12 mouse cellular contexts compared by ENCODE assay signal in the genomic region with DNA sequence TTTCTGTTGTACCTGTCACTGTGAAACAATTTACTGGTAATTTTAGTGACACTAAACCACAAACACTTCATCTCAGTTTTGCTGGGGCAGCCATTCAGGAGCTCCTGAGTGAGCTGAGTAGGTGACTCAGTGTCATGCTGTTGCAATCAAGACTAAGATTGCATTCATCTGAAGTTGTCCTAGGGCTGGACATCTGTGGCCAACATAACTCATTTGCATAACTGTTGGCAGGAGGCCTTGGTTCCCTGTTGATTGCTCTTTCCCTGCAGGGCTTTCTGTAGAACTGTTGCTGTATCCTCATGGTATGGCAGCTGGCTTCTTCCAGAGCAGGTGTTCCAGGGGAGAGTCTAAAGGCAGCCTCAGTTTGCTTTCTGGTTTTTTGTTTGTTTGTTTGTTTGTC. TPM values are rescaled to one million over a fixed set of nuclear protein-coding genes. Genes with fewer than 3 reads are reported as not detected.
DNase-seq lines count a peak whose midpoint lies in the region; ATAC-seq and TF ChIP-seq lines count a peak whose summit lies in the region.
"Had no signal": no experiment of that assay in that cellular context is flagged by ENCODE, and none has a peak within 500 bp of the region (broad histone marks: within the 10 kb centered on the region; RNA-seq: fewer than 3 reads in every experiment).

No protein-coding gene starts in this region.

- no peaks in the 10 kb centered on the region for H3K27me3 ChIP-seq in midbrain, postnatal 0 days (ENCODE audit: insufficient read depth, low read length)
- H3K27me3 ChIP-seq in midbrain, embryonic 13.5 days: no peaks in the 10 kb centered on the region
- no peaks in the 10 kb centered on the region for H3K27me3 ChIP-seq in stomach, postnatal 0 days (ENCODE audit: control insufficient read depth, insufficient read depth, low read length)
- no peaks in the 10 kb centered on the region for H3K27me3 ChIP-seq in kidney, embryonic 15.5 days
- H3K27me3 ChIP-seq: neural tube, embryonic 13.5 days; stomach, embryonic 15.5 days had no signal

- H3K9me3 ChIP-seq in midbrain, postnatal 0 days (ENCODE audit: low read length): no peaks in the 10 kb centered on the region
- H3K9me3 ChIP-seq in midbrain, embryonic 13.5 days: no peaks in the 10 kb centered on the region
- no peaks in the 10 kb centered on the region for H3K9me3 ChIP-seq in stomach, postnatal 0 days (ENCODE audit: control insufficient read depth, low read length)
- H3K9me3 ChIP-seq in kidney, embryonic 15.5 days (replicated peaks): no peaks in the 10 kb centered on the region
- H3K9me3 ChIP-seq: neural tube, embryonic 13.5 days; stomach, embryonic 15.5 days had no signal

- TF ChIP-seq CTCF in midbrain, postnatal 0 days (IDR thresholded peaks at IDR 0.05): no peak
- TF ChIP-seq CTCF in stomach, postnatal 0 days (IDR thresholded peaks at IDR 0.05; ENCODE audit: low read depth): no peak

- H3K27ac ChIP-seq in midbrain, postnatal 0 days (ENCODE audit: low read depth, low read length): no peak overlapping the region
- H3K27ac ChIP-seq in midbrain, embryonic 13.5 days: no peak overlapping the region
- H3K27ac ChIP-seq in stomach, postnatal 0 days (replicated peaks): no peak overlapping the region
- no peak overlapping the region for H3K27ac ChIP-seq in kidney, embryonic 15.5 days
- H3K27ac ChIP-seq: liver, embryonic 14.5 days; neural tube, embryonic 13.5 days; stomach, embryonic 15.5 days had no signal

- TF ChIP-seq EP300 in stomach, postnatal 0 days (optimal IDR thresholded peaks at IDR 0.05): no peak

- H3K4me2 ChIP-seq in midbrain, postnatal 0 days (ENCODE audit: low read depth, low read length, poor library complexity, severe bottlenecking): no peak overlapping the region
- no peak overlapping the region for H3K4me2 ChIP-seq in midbrain, embryonic 13.5 days (replicated peaks)
- H3K4me2 ChIP-seq in stomach, postnatal 0 days (replicated peaks; ENCODE audit: low read depth): no peak overlapping the region
- no peak overlapping the region for H3K4me2 ChIP-seq in kidney, embryonic 15.5 days
- H3K4me2 ChIP-seq: neural tube, embryonic 13.5 days; stomach, embryonic 15.5 days had no signal

- H3K4me3 ChIP-seq in midbrain, postnatal 0 days (ENCODE audit: low read depth, low read length): no peak overlapping the region
- no peak overlapping the region for H3K4me3 ChIP-seq in midbrain, embryonic 13.5 days (replicated peaks)
- no peak overlapping the region for H3K4me3 ChIP-seq in stomach, postnatal 0 days (ENCODE audit: low read depth, low read length)
- H3K4me3 ChIP-seq in kidney, embryonic 15.5 days (replicated peaks): no peak overlapping the region
- H3K4me3 ChIP-seq: neural tube, embryonic 13.5 days; stomach, embryonic 15.5 days had no signal

- H3K4me1 ChIP-seq in midbrain, postnatal 0 days (ENCODE audit: insufficient read depth, low read length): no peaks in the 10 kb centered on the region
- peaks cover 4% of the 10 kb centered on the region; the same call in 1 of the 2 replicates for H3K4me1 ChIP-seq in midbrain, embryonic 13.5 days (replicated peaks)
- H3K4me1 ChIP-seq in stomach, postnatal 0 days (replicated peaks; ENCODE audit: control insufficient read depth, insufficient read depth): no peaks in the 10 kb centered on the region
- no peaks in the 10 kb centered on the region for H3K4me1 ChIP-seq in kidney, embryonic 15.5 days
- H3K4me1 ChIP-seq: neural tube, embryonic 13.5 days had no signal

- ATAC-seq in midbrain, postnatal 0 days (ENCODE audit: low FRiP score): no peak
- no peak for ATAC-seq in midbrain, embryonic 13.5 days
- peak; percentile 46; the same call in 1 of the 2 replicates for ATAC-seq in stomach, postnatal 0 days (ENCODE audit: low FRiP score, low TSS enrichment)
- ATAC-seq in kidney, embryonic 15.5 days (replicated peaks; ENCODE audit: low FRiP score): no peak

- no peak overlapping the region for H3K9ac ChIP-seq in midbrain, postnatal 0 days (replicated peaks; ENCODE audit: low read length, poor library complexity, severe bottlenecking)
- no peak overlapping the region for H3K9ac ChIP-seq in midbrain, embryonic 13.5 days (replicated peaks)
- H3K9ac ChIP-seq in stomach, postnatal 0 days (ENCODE audit: low read length): no peak overlapping the region
- no peak overlapping the region for H3K9ac ChIP-seq in kidney, embryonic 15.5 days
- H3K9ac ChIP-seq: liver, embryonic 14.5 days; neural tube, embryonic 13.5 days; stomach, embryonic 15.5 days had no signal

- H3K36me3 ChIP-seq in midbrain, postnatal 0 days (ENCODE audit: insufficient read depth, low read length): no peaks in the 10 kb centered on the region
- H3K36me3 ChIP-seq in midbrain, embryonic 13.5 days: no peaks in the 10 kb centered on the region
- H3K36me3 ChIP-seq in stomach, postnatal 0 days (ENCODE audit: control insufficient read depth, insufficient read depth, low read length): no peaks in the 10 kb centered on the region
- no peaks in the 10 kb centered on the region for H3K36me3 ChIP-seq in kidney, embryonic 15.5 days
- H3K36me3 ChIP-seq: neural tube, embryonic 13.5 days; stomach, embryonic 15.5 days had no signal

- peak; percentile 72 for DNase-seq in adrenal gland, adult 2 months
- no peak for DNase-seq in adrenal gland, adult 18-20 months (ENCODE audit: low spot score in 2 of 2)
- peak; percentile 79 for DNase-seq in midbrain, postnatal 0 days (ENCODE audit: low spot score)
- peak; percentile 58 to 74 for DNase-seq in lung, adult 18-20 months
- DNase-seq in stomach, postnatal 0 days (ENCODE audit: low spot score): peak; percentile 30
- DNase-seq in embryo, embryonic 9.5 days (ENCODE audit: extremely low spot score): no peak
- DNase-seq: kidney, adult 18-20 months had no signal

RNA-seq across cellular contexts. Expression of a gene that starts 4.1 kb away (rescaled TPM):
- total RNA-seq in adrenal gland, adult 2 months (2021): 100 to 1,000 TPM; 104 to 142 TPM
- 4.5 and 5.7 TPM in 2 replicates for polyA plus RNA-seq in adrenal gland, adult 2 months (2012; rRNA removed)
- 100 to 1,000 TPM; 125 to 126 TPM for total RNA-seq in adrenal gland, adult 18-20 months (2021)
- 105 and 128 TPM in 2 replicates for total RNA-seq in midbrain, postnatal 0 days (2014; rRNA removed)
- 136 and 139 TPM in 2 replicates for polyA plus RNA-seq in midbrain, postnatal 0 days (2015; fragmentation: Nextera tagmentation; extraction: Ambion mirVana)
- polyA plus RNA-seq in midbrain, embryonic 13.5 days (2015; fragmentation: Nextera tagmentation; extraction: Ambion mirVana): 184 and 202 TPM in 2 replicates
- 94.4 and 94.9 TPM in 2 replicates for polyA plus RNA-seq in stomach, postnatal 0 days (2015; fragmentation: Nextera tagmentation; extraction: Ambion mirVana)
- polyA plus RNA-seq in kidney, embryonic 15.5 days (2015; fragmentation: Nextera tagmentation; extraction: Ambion mirVana): 153 and 164 TPM in 2 replicates

RNA-seq across cellular contexts. Expression of a gene that starts 6.9 kb away (rescaled TPM):
- total RNA-seq in adrenal gland, adult 2 months (2021): 10 to 100 TPM; 34.7 to 39.3 TPM
- polyA plus RNA-seq in adrenal gland, adult 2 months (2012; rRNA removed): 2.7 and 4.2 TPM in 2 replicates
- total RNA-seq in adrenal gland, adult 18-20 months (2021): 10 to 100 TPM; 34.6 to 46.5 TPM
- 27.9 and 32.0 TPM in 2 replicates for total RNA-seq in midbrain, postnatal 0 days (2014; rRNA removed)
- polyA plus RNA-seq in midbrain, postnatal 0 days (2015; fragmentation: Nextera tagmentation; extraction: Ambion mirVana): 18.6 and 21.5 TPM in 2 replicates
- polyA plus RNA-seq in midbrain, embryonic 13.5 days (2015; fragmentation: Nextera tagmentation; extraction: Ambion mirVana): 29.4 and 33.7 TPM in 2 replicates
- polyA plus RNA-seq in stomach, postnatal 0 days (2015; fragmentation: Nextera tagmentation; extraction: Ambion mirVana): 46.5 and 55.6 TPM in 2 replicates
- polyA plus RNA-seq in kidney, embryonic 15.5 days (2015; fragmentation: Nextera tagmentation; extraction: Ambion mirVana): 30.0 and 33.5 TPM in 2 replicates

RNA-seq across cellular contexts. Expression of a gene that starts 25.4 kb away (rescaled TPM):
- total RNA-seq in adrenal gland, adult 2 months (2021): 10 to 100 TPM; 26.2 to 28.1 TPM
- 22.3 and 24.1 TPM in 2 replicates for polyA plus RNA-seq in adrenal gland, adult 2 months (2012; rRNA removed)
- 10 to 100 TPM; 22.4 to 23.4 TPM for total RNA-seq in adrenal gland, adult 18-20 months (2021)
- 24.3 and 26.8 TPM in 2 replicates for total RNA-seq in midbrain, postnatal 0 days (2014; rRNA removed)
- 64.0 and 72.1 TPM in 2 replicates for polyA plus RNA-seq in midbrain, postnatal 0 days (2015; fragmentation: Nextera tagmentation; extraction: Ambion mirVana)
- 52.6 and 54.7 TPM in 2 replicates for polyA plus RNA-seq in midbrain, embryonic 13.5 days (2015; fragmentation: Nextera tagmentation; extraction: Ambion mirVana)
- 48.8 and 50.6 TPM in 2 replicates for polyA plus RNA-seq in stomach, postnatal 0 days (2015; fragmentation: Nextera tagmentation; extraction: Ambion mirVana)
- 57.0 and 69.9 TPM in 2 replicates for polyA plus RNA-seq in kidney, embryonic 15.5 days (2015; fragmentation: Nextera tagmentation; extraction: Ambion mirVana)

Comparison
In these comparisons a context has a peak if more than half of its experiments do, and no peak if none do; other contexts are left out.
1. DNase-seq: peak in adrenal gland, adult 2 months (single experiment), midbrain, postnatal 0 days (single experiment), lung, adult 18-20 months (2 of 2) and stomach, postnatal 0 days (single experiment); none in adrenal gland, adult 18-20 months (0 of 2) and embryo, embryonic 9.5 days (single experiment).
2. RNA of a gene that starts 4.1 kb away (polyA plus RNA-seq): 184 to 202 TPM in midbrain, embryonic 13.5 days, 153 to 164 TPM in kidney, embryonic 15.5 days, 136 to 139 TPM in midbrain, postnatal 0 days and 94.4 to 94.9 TPM in stomach, postnatal 0 days; 4.5 to 5.7 TPM in adrenal gland, adult 2 months; every median in the first group is over 10 times any median in the second.